Mouse (Mus musculus) brain, embryonic 14.5 days (tissue): ENCODE measurements around the gene Iqcb1.

Experiments used
- CTCF ChIP-seq: fragments of 200-500 bp; IDR thresholded peaks from 2 replicates; pipeline ENCODE4 v1.5.1; 2012; ENCODE audit warnings: inconsistent platforms, mild to moderate bottlenecking, moderate library complexity, borderline replicate concordance; ENCODE audit not compliant: insufficient read depth, insufficient read length; ENCODE audit errors: extremely low read depth
- POLR2A ChIP-seq: fragments of 200-500 bp; IDR thresholded peaks from 2 replicates; pipeline ENCODE4 v1.6.1; 2012; ENCODE audit warnings: mild to moderate bottlenecking, inconsistent platforms, borderline replicate concordance; ENCODE audit not compliant: poor library complexity, insufficient read depth, insufficient read length, severe bottlenecking; ENCODE audit errors: extremely low read depth

DNA sequence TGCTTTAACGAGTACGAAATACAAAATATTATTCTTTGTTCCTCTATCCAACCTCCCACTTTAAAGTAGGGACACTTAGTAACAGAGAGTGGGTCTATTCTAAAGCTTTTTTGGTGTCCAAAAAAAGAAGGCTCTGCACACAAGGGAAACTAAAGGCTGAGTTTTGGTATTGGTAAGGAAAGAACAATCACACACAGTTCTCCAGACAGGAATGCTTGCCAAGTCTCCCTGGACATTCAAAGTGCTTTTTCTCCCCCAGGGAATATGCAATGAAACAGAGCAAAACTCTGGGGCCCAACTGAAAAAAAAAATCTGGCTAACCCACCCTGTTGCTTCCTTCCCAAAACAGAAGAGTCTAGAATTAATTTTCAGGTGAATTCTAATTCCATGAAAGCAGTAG is 44.0 kb upstream of the Iqcb1 start:
- no peak for TF ChIP-seq CTCF
- TF ChIP-seq POLR2A, result no peak
